Mouse (Mus musculus): ENCODE measurements at regions not wholly inside any gene's neighbourhood (a gene's known extent, or its start where the extent isn't known, plus 50 kb on each side); places are given as distances from the start of the nearest gene placed in this dataset.
"Not testable (repeated sequence)": the region's sequence is repeated elsewhere in the genome, so short reads cannot be mapped to it uniquely, and the experiment has no call there.

DNA sequence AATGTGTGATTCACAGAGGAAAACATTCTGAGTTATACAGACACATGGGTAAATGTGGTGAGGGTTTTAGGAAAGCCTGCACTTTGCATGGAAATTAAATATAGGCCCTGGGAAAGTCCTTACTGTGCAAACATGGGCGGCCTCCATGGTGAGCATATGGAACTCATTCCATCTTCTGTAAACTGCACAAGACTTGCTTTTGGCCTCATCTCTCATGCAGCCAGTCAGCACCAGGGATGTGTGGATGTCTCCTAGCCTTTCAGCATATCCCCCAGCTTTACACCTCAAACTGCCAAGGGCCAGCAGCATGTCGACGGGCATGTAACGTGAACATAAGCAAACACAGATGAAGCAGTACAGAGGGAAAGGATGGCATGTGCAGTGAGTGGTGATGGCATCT is 364.7 kb upstream of the 1700008P02Rik start:
- ATAC-seq (ENCODE audit: low read depth), result no peak
- Histone ChIP-seq H3K4me3 (no peak overlapping the region), H3K9me3 (no peaks in the 10 kb centered on the region), H3K4me1 (replicated peaks) (no peaks in the 10 kb centered on the region), H3K27me3 (no peaks in the 10 kb centered on the region), H3K9ac (no peak overlapping the region), H3K36me3 (no peaks in the 10 kb centered on the region), H3K27ac (replicated peaks) (no peak overlapping the region), H3K4me2 (no peak overlapping the region)
- WGBS, result 83% methylated on average over 4 of the region's 4 CpGs

DNA sequence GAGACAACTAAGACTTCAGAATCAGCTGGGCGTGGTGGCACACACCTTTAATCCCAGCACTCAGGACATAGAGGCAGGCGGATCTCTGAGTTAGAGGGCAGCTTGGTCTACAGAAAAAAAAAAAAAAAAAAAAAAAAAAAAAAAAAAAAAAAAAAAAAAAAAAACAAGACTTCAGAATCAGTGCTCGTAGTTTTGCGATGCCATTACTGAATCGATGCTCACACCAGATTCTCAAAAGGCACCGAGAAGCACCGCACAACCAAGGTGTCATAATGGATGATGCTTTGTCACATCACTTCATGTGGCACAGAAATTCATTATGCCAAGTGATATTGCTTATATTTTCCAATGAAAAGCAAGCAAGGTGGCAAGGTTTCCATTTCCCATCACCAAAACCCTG is 337.4 kb upstream of the 1700008P02Rik start:
- Histone ChIP-seq H3K4me3 (no peak overlapping the region), H3K27me3 (no peaks in the 10 kb centered on the region), H3K36me3 (no peaks in the 10 kb centered on the region), H3K4me1 (replicated peaks) (no peaks in the 10 kb centered on the region), H3K27ac (replicated peaks) (no peak overlapping the region), H3K9me3 (no peaks in the 10 kb centered on the region), H3K9ac (no peak overlapping the region), H3K4me2 (no peak overlapping the region)
- ATAC-seq (ENCODE audit: low read depth), result no peak
- 96% methylated on average over 7 of the region's 7 CpGs for WGBS

- H3K9ac ChIP-seq, result no peak overlapping the region
- H3K4me1 ChIP-seq (replicated peaks), result no peaks in the 10 kb centered on the region; the same call in 1 of the 2 replicates
- no peaks in the 10 kb centered on the region for H3K27me3 ChIP-seq
- H3K4me3 ChIP-seq, result no peak overlapping the region
- ATAC-seq (ENCODE audit: low read depth), result peak; percentile 79
- 0 out of 2 replicates have a peak overlapping the region, but pooled peaks have one; percentile 11 for H3K27ac ChIP-seq (replicated peaks)
- no peaks in the 10 kb centered on the region for H3K9me3 ChIP-seq
- WGBS, result 65% methylated on average over 4 of the region's 4 CpGs
- no peak overlapping the region for H3K4me2 ChIP-seq
- H3K36me3 ChIP-seq, result no peaks in the 10 kb centered on the region
Measured at GRCm38 (mm10) chr3:6932535-6933103, 312.4 kb upstream of the 1700008P02Rik start.

DNA sequence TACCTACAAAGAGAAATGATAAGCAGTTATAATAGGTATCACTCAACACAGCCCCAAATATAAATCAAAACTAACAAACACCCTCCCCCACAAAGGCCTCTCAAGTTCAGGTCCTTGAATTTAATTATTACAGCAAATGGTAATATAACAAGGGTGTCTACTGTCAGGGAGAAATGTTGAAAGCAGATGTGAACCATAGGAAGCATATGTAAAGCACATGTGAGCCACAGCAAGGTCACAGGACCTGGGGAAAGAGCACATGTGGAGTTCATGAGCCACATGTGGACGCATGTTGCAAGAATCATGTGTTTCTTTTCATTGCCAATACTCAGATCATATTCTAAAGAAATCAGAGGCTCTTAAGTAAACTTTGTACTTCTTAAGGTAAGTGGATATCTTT is 306.5 kb upstream of the 1700008P02Rik start:
- no peak overlapping the region for H3K27ac ChIP-seq (replicated peaks)
- no peak for ATAC-seq (ENCODE audit: low read depth)
- no peaks in the 10 kb centered on the region for H3K9me3 ChIP-seq
- H3K27me3 ChIP-seq, result no peaks in the 10 kb centered on the region
- H3K4me1 ChIP-seq (replicated peaks), result no peaks in the 10 kb centered on the region; the same call in 1 of the 2 replicates
- no peak overlapping the region for H3K4me3 ChIP-seq
- no peaks in the 10 kb centered on the region for H3K36me3 ChIP-seq
- no peak overlapping the region for H3K4me2 ChIP-seq
- H3K9ac ChIP-seq, result no peak overlapping the region
- 80% methylated on average over 1 of the region's 1 CpGs for WGBS

DNA sequence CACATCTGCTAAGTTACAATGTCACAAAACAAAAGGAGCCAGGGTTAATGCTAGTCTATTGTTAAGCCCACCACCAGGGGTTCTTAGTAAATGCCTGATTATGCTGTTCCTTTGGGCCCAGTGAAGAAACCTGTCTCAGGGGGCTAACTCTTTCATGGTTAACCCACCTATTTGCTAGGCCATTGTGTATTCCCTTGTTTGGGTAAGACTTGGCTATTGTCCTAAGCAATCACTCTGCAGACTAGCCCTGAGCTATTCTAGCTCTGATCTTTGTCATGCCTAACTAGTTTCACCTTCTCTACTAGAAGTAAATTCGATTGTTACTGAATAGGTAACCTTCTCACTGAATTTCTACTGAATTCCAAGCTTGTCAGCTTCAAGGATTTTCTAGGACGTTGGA is 302.4 kb upstream of the 1700008P02Rik start:
- H3K9ac ChIP-seq; H3K4me1 ChIP-seq (replicated peaks); H3K27ac ChIP-seq (replicated peaks); H3K4me2 ChIP-seq; H3K27me3 ChIP-seq; ATAC-seq (ENCODE audit: low read depth); H3K36me3 ChIP-seq; H3K9me3 ChIP-seq; H3K4me3 ChIP-seq: not testable (repeated sequence)
- 54% methylated on average over 2 of the region's 2 CpGs for WGBS

- Histone ChIP-seq H3K9me3 (no peaks in the 10 kb centered on the region), H3K36me3 (no peaks in the 10 kb centered on the region), H3K9ac (no peak overlapping the region), H3K27me3 (no peaks in the 10 kb centered on the region), H3K27ac (replicated peaks) (no peak overlapping the region), H3K4me2 (no peak overlapping the region), H3K4me3 (no peak overlapping the region), H3K4me1 (replicated peaks) (no peaks in the 10 kb centered on the region)
- no peak for ATAC-seq (ENCODE audit: low read depth)
- WGBS, result 87% methylated on average over 3 of the region's 3 CpGs
Measured at GRCm38 (mm10) chr3:6920253-6920652, 300.0 kb upstream of the 1700008P02Rik start.

GRCm38 (mm10) chr3:6887936-6888335 is 267.7 kb upstream of the 1700008P02Rik start:
- WGBS, result 11% methylated on average over 1 of the region's 1 CpGs
- Histone ChIP-seq H3K27ac (replicated peaks) (no peak overlapping the region), H3K36me3 (no peaks in the 10 kb centered on the region), H3K4me2 (no peak overlapping the region), H3K4me3 (no peak overlapping the region), H3K27me3 (no peaks in the 10 kb centered on the region), H3K9ac (no peak overlapping the region), H3K4me1 (replicated peaks) (peaks cover 10% of the 10 kb centered on the region), H3K9me3 (no peaks in the 10 kb centered on the region)
- ATAC-seq (ENCODE audit: low read depth), result no peak

DNA sequence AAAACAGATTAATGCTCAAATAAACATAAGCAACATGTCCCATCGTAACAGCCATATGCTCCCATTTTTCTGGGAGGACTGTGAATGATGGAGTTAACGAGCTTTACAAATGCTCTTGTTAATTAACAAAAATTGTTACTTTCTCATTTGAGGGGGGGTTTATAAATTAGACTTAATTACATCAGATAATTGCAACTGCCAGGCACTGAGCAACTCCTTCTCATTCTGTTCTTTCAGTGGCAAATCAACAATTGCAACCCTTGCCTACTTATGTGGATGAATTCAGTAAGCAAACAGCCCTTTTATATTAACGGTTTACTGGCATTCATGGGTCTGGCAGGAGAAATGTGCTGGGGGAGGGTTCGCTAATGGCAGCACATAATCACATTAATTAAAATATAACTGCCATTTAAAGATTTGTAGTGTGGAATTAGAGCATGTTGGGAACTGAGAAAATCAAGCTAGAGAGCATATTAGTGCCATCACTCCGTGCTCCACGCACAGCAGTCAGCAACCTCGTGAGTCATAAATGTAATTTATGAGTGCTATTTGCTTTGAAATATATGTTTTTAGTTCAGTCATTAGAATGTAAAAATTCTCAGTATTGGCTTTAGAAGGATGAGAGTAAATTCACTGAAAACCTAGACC is 266.9 kb upstream of the 1700008P02Rik start:
- Histone ChIP-seq H3K9ac (no peak overlapping the region), H3K9me3 (no peaks in the 10 kb centered on the region), H3K27ac (replicated peaks) (peak overlapping the region; percentile 35), H3K4me1 (replicated peaks) (peaks cover 10% of the 10 kb centered on the region), H3K4me2 (no peak overlapping the region), H3K36me3 (no peaks in the 10 kb centered on the region), H3K4me3 (no peak overlapping the region), H3K27me3 (no peaks in the 10 kb centered on the region)
- peak; percentile 82 for ATAC-seq (ENCODE audit: low read depth)
- WGBS, result 27% methylated on average over 7 of the region's 7 CpGs

DNA sequence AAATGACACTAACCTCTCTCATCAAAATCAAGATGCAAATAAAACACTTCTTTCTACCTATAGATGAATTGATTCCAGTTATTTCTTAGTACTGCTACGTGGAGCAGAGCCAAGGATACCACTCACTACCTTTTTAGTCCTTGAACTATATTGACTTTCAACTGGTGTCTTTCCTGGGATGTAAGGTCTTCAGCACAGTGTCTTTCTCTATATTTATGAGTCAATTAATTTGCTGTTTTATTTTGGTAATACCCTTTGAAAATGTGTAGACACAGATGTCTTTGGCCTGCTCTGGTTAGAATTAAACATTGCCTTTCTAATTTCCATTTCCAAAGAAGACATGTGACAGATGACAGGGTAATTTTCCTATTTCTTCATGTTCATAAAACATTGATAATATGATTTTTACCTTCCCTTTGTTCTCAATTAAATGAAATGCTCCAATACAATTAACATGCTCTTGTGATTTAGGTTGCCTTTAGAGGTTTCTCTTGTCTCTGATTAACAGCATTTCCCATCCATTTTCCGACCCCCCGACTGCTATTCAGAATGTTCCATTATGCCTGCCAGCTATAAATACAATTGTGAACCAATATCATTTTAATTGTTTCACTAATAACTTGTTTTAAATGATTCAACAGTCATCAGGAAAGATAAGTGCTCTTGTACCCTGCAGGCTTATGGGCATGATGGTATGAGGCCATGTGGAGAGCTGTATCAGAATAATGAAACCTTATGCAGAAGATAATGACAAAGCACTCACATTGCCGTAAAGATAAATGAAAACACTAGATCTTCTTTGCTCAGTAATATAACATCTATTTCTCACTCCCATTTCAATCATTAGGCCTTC is 266.2 kb upstream of the 1700008P02Rik start:
- H3K4me1 ChIP-seq (replicated peaks), result peaks cover 10% of the 10 kb centered on the region
- H3K4me2 ChIP-seq, result no peak overlapping the region
- no peaks in the 10 kb centered on the region for H3K36me3 ChIP-seq
- no peak overlapping the region for H3K4me3 ChIP-seq
- H3K27me3 ChIP-seq, result no peaks in the 10 kb centered on the region
- ATAC-seq (ENCODE audit: low read depth), result peak; percentile 96
- no peaks in the 10 kb centered on the region for H3K9me3 ChIP-seq
- WGBS, result 33% methylated on average over 4 of the region's 4 CpGs
- H3K9ac ChIP-seq, result no peak overlapping the region
- H3K27ac ChIP-seq (replicated peaks), result peak overlapping the region; percentile 35; the same call in 1 of the 2 replicates

- Histone ChIP-seq H3K9ac (no peak overlapping the region), H3K4me3 (no peak overlapping the region), H3K9me3 (no peaks in the 10 kb centered on the region), H3K4me1 (replicated peaks) (peaks cover 10% of the 10 kb centered on the region), H3K27ac (replicated peaks) (no peak overlapping the region), H3K36me3 (no peaks in the 10 kb centered on the region), H3K27me3 (no peaks in the 10 kb centered on the region), H3K4me2 (no peak overlapping the region)
- WGBS, result 70% methylated on average over 1 of the region's 1 CpGs
- ATAC-seq (ENCODE audit: low read depth), result no peak
Measured at GRCm38 (mm10) chr3:6883401-6883800, 263.2 kb upstream of the 1700008P02Rik start.

- no peaks in the 10 kb centered on the region for H3K27me3 ChIP-seq
- no peak overlapping the region for H3K9ac ChIP-seq
- no peaks in the 10 kb centered on the region for H3K9me3 ChIP-seq
- no peak overlapping the region for H3K4me2 ChIP-seq
- H3K27ac ChIP-seq (replicated peaks), result no peak overlapping the region
- H3K36me3 ChIP-seq, result no peaks in the 10 kb centered on the region
- no peak overlapping the region for H3K4me3 ChIP-seq
- no peak for ATAC-seq (ENCODE audit: low read depth)
- 78% methylated on average over 5 of the region's 5 CpGs for WGBS
- H3K4me1 ChIP-seq (replicated peaks), result no peaks in the 10 kb centered on the region
Measured at GRCm38 (mm10) chr3:6876265-6876664, 256.0 kb upstream of the 1700008P02Rik start.

- H3K36me3 ChIP-seq, result no peaks in the 10 kb centered on the region
- H3K4me3 ChIP-seq, result no peak overlapping the region
- H3K27ac ChIP-seq (replicated peaks), result no peak overlapping the region
- no peaks in the 10 kb centered on the region for H3K4me1 ChIP-seq (replicated peaks)
- no peaks in the 10 kb centered on the region for H3K27me3 ChIP-seq
- no peak overlapping the region for H3K9ac ChIP-seq
- no peak for ATAC-seq (ENCODE audit: low read depth)
- H3K9me3 ChIP-seq, result no peaks in the 10 kb centered on the region
- H3K4me2 ChIP-seq, result no peak overlapping the region
- 71% methylated on average over 3 of the region's 3 CpGs for WGBS
Measured at GRCm38 (mm10) chr3:6872170-6872569, 251.9 kb upstream of the 1700008P02Rik start.
